Mouse (Mus musculus) liver, adult 2 months (tissue): ENCODE measurements at regions not wholly inside any gene's neighbourhood (a gene's known extent, or its start where the extent isn't known, plus 50 kb on each side); places are given as distances from the start of the nearest gene placed in this dataset.

Experiments used
- CTCF ChIP-seq: fragments of 200-500 bp; IDR thresholded peaks from 2 replicates; pipeline ENCODE4 v1.5.1; 2011; ENCODE audit warnings: low read depth, low read length, control low read depth
- POLR2A ChIP-seq: fragments of 200-500 bp; IDR thresholded peaks from 2 replicates; pipeline ENCODE4 v1.6.1; 2011; ENCODE audit warnings: low read length, control low read depth; ENCODE audit not compliant: insufficient read depth; ENCODE audit errors: extremely low read depth

DNA sequence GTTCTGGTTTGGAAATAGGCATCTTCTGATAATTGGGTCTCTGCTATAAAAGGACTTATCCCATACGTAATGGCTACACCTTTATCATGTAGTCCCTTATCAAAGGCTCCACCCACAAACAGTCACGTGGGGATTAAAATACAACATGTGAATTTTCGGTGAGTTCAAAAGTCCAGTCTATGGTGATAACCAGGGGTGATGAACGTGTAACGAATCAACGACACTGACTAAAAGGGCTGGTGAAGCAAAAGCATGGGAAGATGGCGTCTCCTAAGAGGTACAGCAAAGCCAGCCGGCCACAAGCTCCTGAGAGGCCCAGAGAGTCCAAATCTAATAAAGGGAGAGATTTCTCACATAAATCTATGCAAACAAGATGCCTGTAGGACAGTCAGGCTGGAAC is 124.3 kb downstream of the Sptssa start:
- TF ChIP-seq POLR2A (no peak), CTCF (no peak)
